Mouse (Mus musculus): Measurements from ENCODE around the gene Faap20. TPM values are rescaled to one million over a fixed set of nuclear protein-coding genes. Genes with fewer than 3 reads are reported as not detected.

The Faap20 gene
- polyA plus RNA-seq, 1 experiment from 2014 or later = 23.1 TPM

- no peaks in the 10 kb centered on the region for H3K27me3 ChIP-seq (ENCODE audit: insufficient read depth, low read length)
- under 1% methylated on average over 9 of the region's 9 CpGs for WGBS (ENCODE audit: insufficient replicate concordance)
- no peaks in the 10 kb centered on the region for H3K9me3 ChIP-seq (ENCODE audit: low read length)
- peak; percentile 92 for DNase-seq
- H3K4me3 ChIP-seq (ENCODE audit: low read depth, low read length) = peak overlapping the region; percentile 68
- peak; percentile 80 for ATAC-seq
- H3K4me1 ChIP-seq (ENCODE audit: insufficient read depth) = peaks cover 26% of the 10 kb centered on the region
- H3K36me3 ChIP-seq (replicated peaks; ENCODE audit: insufficient read depth, low read length) = no peaks in the 10 kb centered on the region
- TF ChIP-seq CTCF (IDR thresholded peaks at IDR 0.05; ENCODE audit: low read depth) (peak; percentile 99), EP300 (IDR thresholded peaks at IDR 0.05; ENCODE audit: low read depth) (no peak)
- H3K27ac ChIP-seq (ENCODE audit: low read depth) = peak overlapping the region; percentile 97
- peak overlapping the region; percentile 96 for H3K4me2 ChIP-seq (ENCODE audit: low read depth, low read length)
- H3K9ac ChIP-seq (replicated peaks) = peak overlapping the region; percentile 75
Measured at GRCm38 (mm10) chr4:155249257-155249647, 350 bp upstream of the Faap20 start.

DNA sequence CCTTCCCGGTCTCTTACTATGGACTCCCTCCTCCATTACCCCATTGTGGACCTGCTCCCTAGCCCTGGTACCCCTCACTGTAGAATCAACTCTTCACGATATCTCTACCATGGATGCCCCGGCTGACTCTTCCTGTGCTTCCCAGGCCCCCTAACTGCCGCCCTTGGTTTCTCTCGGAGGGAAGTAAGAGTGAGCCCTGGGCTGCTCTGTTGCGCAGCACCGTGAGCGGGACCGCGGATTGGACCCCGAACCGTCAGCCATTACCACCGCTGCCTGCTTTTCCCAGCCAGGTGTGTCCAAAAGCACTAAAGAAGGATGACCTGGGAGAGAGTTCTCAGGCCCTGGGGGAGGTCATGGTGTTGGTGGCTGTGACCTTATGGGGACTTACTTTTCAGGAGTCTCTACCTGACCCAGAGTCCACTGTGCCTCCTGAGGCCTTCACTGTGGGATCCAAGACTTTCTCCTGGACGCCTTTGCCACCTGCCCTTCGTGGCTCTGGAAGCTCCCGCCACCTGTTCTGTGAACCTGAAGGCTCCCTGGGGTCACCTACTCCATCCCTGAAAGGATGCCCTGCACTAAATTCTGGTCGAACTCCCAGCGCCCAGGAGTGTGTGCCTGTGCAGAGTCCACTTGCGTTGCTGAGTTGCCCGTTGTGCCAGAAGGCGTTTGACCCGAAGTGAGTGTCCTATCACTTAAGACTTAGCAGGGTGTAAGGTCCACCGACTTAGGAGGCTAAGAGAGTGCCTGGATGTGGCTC is 937 bp downstream of the Faap20 start:
- peak; percentile 33 for DNase-seq

DNA sequence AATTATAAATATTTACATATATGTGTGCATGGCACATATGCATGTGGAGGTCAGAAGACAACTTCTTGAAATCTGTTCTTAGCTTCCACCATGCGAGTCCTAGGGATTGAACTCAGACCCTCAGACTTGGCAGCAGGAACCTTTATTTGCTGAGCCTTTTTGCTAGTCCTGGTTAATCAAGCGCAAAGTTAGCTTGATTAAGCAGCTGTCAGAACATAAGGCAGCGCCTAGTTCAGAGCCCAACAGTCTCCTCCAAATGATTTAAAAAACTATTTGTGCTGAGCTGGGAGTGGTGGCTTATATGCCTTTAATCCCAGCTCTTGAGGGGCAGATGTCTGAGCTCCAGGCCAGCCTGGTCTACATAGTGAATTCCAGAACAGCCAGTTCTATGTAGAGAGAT is 1.5 kb downstream of the Faap20 start:
- Histone ChIP-seq H3K27me3 (ENCODE audit: insufficient read depth, low read length) (no peaks in the 10 kb centered on the region), H3K27ac (ENCODE audit: low read depth) (no peak overlapping the region), H3K9me3 (ENCODE audit: low read length) (no peaks in the 10 kb centered on the region), H3K4me1 (ENCODE audit: insufficient read depth) (peaks cover 16% of the 10 kb centered on the region), H3K9ac (replicated peaks) (no peak overlapping the region), H3K4me2 (ENCODE audit: low read depth, low read length) (peak overlapping the region; percentile 96), H3K36me3 (replicated peaks; ENCODE audit: insufficient read depth, low read length) (no peaks in the 10 kb centered on the region), H3K4me3 (ENCODE audit: low read depth, low read length) (no peak overlapping the region)
- DNase-seq (no peak), ATAC-seq (no peak)
- 78% methylated on average over 3 of the region's 3 CpGs for WGBS (ENCODE audit: insufficient replicate concordance)
- TF ChIP-seq EP300 (IDR thresholded peaks at IDR 0.05; ENCODE audit: low read depth) (no peak), CTCF (IDR thresholded peaks at IDR 0.05; ENCODE audit: low read depth) (no peak)

More for the DNA sequence above, 937 bp downstream of the Faap20 start:
- peaks cover 22% of the 10 kb centered on the region for H3K4me1 ChIP-seq (ENCODE audit: insufficient read depth)
- H3K4me2 ChIP-seq (ENCODE audit: low read depth, low read length) = peak overlapping the region; percentile 96
- H3K27me3 ChIP-seq (ENCODE audit: insufficient read depth, low read length) = no peaks in the 10 kb centered on the region
- 20% methylated on average over 23 of the region's 23 CpGs for WGBS (ENCODE audit: insufficient replicate concordance)
- no peaks in the 10 kb centered on the region for H3K36me3 ChIP-seq (replicated peaks; ENCODE audit: insufficient read depth, low read length)
- TF ChIP-seq CTCF (IDR thresholded peaks at IDR 0.05; ENCODE audit: low read depth) (no peak), EP300 (IDR thresholded peaks at IDR 0.05; ENCODE audit: low read depth) (no peak)
- ATAC-seq = peak; percentile 5; the same call in 1 of the 2 replicates
- H3K9ac ChIP-seq (replicated peaks) = peak overlapping the region; percentile 75
- H3K27ac ChIP-seq (ENCODE audit: low read depth) = peak overlapping the region; percentile 97
- H3K9me3 ChIP-seq (ENCODE audit: low read length) = no peaks in the 10 kb centered on the region
- peak overlapping the region; percentile 68 for H3K4me3 ChIP-seq (ENCODE audit: low read depth, low read length)

GRCm38 (mm10) chr4:155252253-155252652 is 2.7 kb downstream of the Faap20 start:
- ATAC-seq = no peak
- H3K36me3 ChIP-seq (replicated peaks; ENCODE audit: insufficient read depth, low read length) = no peaks in the 10 kb centered on the region
- no peaks in the 10 kb centered on the region for H3K27me3 ChIP-seq (ENCODE audit: insufficient read depth, low read length)
- H3K4me2 ChIP-seq (ENCODE audit: low read depth, low read length) = no peak overlapping the region
- WGBS (ENCODE audit: insufficient replicate concordance) = 88% methylated on average over 6 of the region's 6 CpGs
- no peak for DNase-seq
- no peak overlapping the region for H3K9ac ChIP-seq (replicated peaks)
- H3K27ac ChIP-seq (ENCODE audit: low read depth) = no peak overlapping the region
- H3K4me1 ChIP-seq (ENCODE audit: insufficient read depth) = peaks cover 13% of the 10 kb centered on the region
- no peaks in the 10 kb centered on the region for H3K9me3 ChIP-seq (ENCODE audit: low read length)
- TF ChIP-seq CTCF (IDR thresholded peaks at IDR 0.05; ENCODE audit: low read depth) = no peak
- no peak for TF ChIP-seq EP300 (IDR thresholded peaks at IDR 0.05; ENCODE audit: low read depth)
- no peak overlapping the region for H3K4me3 ChIP-seq (ENCODE audit: low read depth, low read length)

DNA sequence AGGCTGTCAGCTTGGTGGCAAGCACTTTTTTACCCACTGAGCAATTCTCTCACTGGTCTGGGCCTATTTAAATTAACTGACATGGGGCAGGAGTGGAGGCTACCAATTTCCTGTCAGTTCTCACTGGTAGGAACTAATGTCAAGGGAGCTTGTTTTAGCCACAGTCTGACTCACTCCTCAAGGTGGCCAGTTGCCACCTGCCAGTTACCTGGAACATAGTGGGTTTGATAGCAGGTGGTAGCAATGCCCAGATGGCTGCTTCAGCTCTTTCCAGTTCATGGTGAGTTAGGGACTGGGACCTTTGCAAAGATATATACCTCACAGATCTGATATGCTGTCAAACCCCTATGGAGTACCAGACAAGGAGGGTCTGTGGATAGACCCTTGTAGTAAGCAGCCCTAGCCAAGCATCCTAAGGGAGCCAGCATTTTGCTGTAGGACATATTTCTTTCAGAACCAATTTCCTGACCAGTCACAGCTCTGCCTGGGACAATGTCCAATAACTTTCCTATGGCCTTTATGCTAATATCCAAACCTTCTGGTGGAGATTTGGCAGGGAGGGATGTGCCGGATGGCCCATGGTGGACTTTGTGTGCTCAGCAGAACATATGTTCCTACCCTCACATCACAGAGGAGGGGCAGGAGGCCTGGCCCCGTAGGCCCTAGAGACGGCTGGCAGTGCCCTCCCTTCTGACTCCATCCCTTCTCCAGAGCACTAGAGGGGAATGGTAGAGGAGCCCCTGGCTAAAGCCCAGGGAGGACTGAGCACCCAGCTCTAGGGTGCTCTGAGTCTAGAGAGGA is 15.1 kb downstream of the Faap20 start:
- Histone ChIP-seq H3K4me1 (ENCODE audit: insufficient read depth) (no peaks in the 10 kb centered on the region), H3K4me2 (ENCODE audit: low read depth, low read length) (no peak overlapping the region), H3K36me3 (replicated peaks; ENCODE audit: insufficient read depth, low read length) (no peaks in the 10 kb centered on the region), H3K4me3 (ENCODE audit: low read depth, low read length) (no peak overlapping the region), H3K27ac (ENCODE audit: low read depth) (no peak overlapping the region), H3K27me3 (ENCODE audit: insufficient read depth, low read length) (no peaks in the 10 kb centered on the region), H3K9me3 (ENCODE audit: low read length) (no peaks in the 10 kb centered on the region), H3K9ac (replicated peaks) (no peak overlapping the region)
- no peak for DNase-seq
- 79% methylated on average over 3 of the region's 3 CpGs for WGBS (ENCODE audit: insufficient replicate concordance)
- TF ChIP-seq EP300 (IDR thresholded peaks at IDR 0.05; ENCODE audit: low read depth) (no peak), CTCF (IDR thresholded peaks at IDR 0.05; ENCODE audit: low read depth) (no peak)
- ATAC-seq = no peak

DNA sequence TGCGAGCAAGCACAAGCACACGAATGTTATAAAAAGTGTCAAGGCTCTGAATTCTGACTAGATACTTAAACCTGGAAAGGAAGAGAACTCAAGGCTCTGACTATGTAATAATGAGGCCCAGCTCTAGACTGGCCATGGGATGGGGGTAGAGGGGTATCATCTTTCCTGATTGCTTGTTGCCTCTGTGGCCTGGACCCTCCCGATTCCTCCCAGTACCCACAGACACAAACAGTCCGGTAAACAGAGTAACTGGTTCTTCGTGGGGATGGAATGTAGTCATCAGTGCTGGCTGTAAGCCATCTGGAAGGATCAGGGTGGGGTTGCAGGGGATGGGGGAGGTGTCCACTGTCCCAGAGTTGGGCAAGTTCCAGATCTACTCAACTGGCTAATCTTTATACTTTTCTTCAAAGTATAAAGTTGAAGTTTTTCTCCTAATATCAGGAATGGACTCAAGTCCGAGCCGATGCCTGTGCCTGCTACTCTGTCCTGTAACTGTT is 17.5 kb downstream of the Faap20 start:
- TF ChIP-seq EP300 (IDR thresholded peaks at IDR 0.05; ENCODE audit: low read depth) = no peak
- no peak for TF ChIP-seq CTCF (IDR thresholded peaks at IDR 0.05; ENCODE audit: low read depth)
- Histone ChIP-seq H3K9me3 (ENCODE audit: low read length) (no peaks in the 10 kb centered on the region), H3K4me3 (ENCODE audit: low read depth, low read length) (no peak overlapping the region), H3K36me3 (replicated peaks; ENCODE audit: insufficient read depth, low read length) (no peaks in the 10 kb centered on the region), H3K27ac (ENCODE audit: low read depth) (no peak overlapping the region), H3K4me2 (ENCODE audit: low read depth, low read length) (no peak overlapping the region), H3K27me3 (ENCODE audit: insufficient read depth, low read length) (no peaks in the 10 kb centered on the region), H3K4me1 (ENCODE audit: insufficient read depth) (no peaks in the 10 kb centered on the region), H3K9ac (replicated peaks) (no peak overlapping the region)
- WGBS (ENCODE audit: insufficient replicate concordance) = 63% methylated on average over 7 of the region's 7 CpGs
- no peak for ATAC-seq
- DNase-seq = no peak
